In the genomic region with DNA sequence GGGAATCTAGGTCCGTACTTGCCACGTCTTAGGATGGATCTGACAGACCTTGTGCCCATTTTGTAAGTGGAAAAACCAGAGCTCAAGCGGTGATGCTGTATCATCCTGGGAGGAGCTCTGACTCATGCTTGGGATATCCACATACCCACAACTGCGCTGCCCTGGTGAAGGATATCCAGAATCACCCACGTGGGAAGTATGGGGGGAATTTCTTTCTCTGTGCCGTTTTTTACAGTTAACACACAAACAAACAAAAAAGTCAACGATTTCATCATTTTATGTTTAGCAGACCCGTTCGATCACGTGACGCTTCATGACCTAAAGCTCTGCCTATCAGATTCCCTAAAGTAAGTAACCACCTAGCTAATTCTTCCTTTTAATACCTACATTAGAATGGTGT, we compare ENCODE assay signal across 25 mouse cellular contexts. TPM values are rescaled to one million over a fixed set of nuclear protein-coding genes. Genes with fewer than 3 reads are reported as not detected.
A peak's percentile ranks its signal among the peaks of the same experiment; 100 is the strongest.
DNase-seq lines count a peak whose midpoint lies in the region; ATAC-seq and TF ChIP-seq lines count a peak whose summit lies in the region.
"Had no signal": no experiment of that assay in that cellular context is flagged by ENCODE, and none has a peak within 500 bp of the region (broad histone marks: within the 10 kb centered on the region; RNA-seq: fewer than 3 reads in every experiment).

No protein-coding gene starts in this region.

- no peaks in the 10 kb centered on the region for H3K27me3 ChIP-seq in heart, embryonic 11.5 days (ENCODE audit: control insufficient read depth, insufficient read depth, low read length)
- H3K27me3 ChIP-seq in myocyte (ENCODE audit: control insufficient read depth, insufficient read depth, insufficient read length) = no peaks in the 10 kb centered on the region
- H3K27me3 ChIP-seq in hindbrain, embryonic 10.5 days (ENCODE audit: insufficient read depth, poor library complexity, severe bottlenecking) = no peaks in the 10 kb centered on the region
- H3K27me3 ChIP-seq: CH12.LX; embryonic facial prominence, embryonic 13.5 days; forebrain, embryonic 13.5 days; forebrain, embryonic 15.5 days had no signal

- H3K79me2 ChIP-seq in myocyte (ENCODE audit: control insufficient read depth, insufficient read depth) = no peaks in the 10 kb centered on the region

- peak; percentile 24 for TF ChIP-seq POLR2A in myocyte (IDR thresholded peaks at IDR 0.05; ENCODE audit: insufficient read length, low read depth)

- H3K4me3 ChIP-seq in heart, embryonic 11.5 days (ENCODE audit: low read depth, low read length) = no peak overlapping the region
- no peak overlapping the region for H3K4me3 ChIP-seq in myocyte
- no peak overlapping the region for H3K4me3 ChIP-seq in hindbrain, embryonic 10.5 days
- H3K4me3 ChIP-seq: embryonic facial prominence, embryonic 13.5 days; forebrain, embryonic 13.5 days; forebrain, embryonic 15.5 days had no signal

- DNase-seq in heart, adult 11 months = peak; percentile 58
- DNase-seq in 3T3-L1 (ENCODE audit: low read depth, low spot score) (peak; percentile 96), NIH3T3 (ENCODE audit: low read depth) (peak; percentile 69), liver (no peak)
- DNase-seq in hindbrain, embryonic 10.5 days (ENCODE audit: low spot score) = no peak
- DNase-seq in adrenal gland, adult 2 months = no peak
- DNase-seq: adrenal gland, adult 8-10 months; adrenal gland, postnatal 14 days; adrenal gland, postnatal 36 days; cerebellum, adult 11-12 months; cerebellum, adult 2 months; cerebellum, adult 9-10 months; cerebellum, postnatal 10 days; cerebellum, postnatal 25 days; forebrain, postnatal 0 days had no signal

- WGBS in heart, embryonic 11.5 days (ENCODE audit: insufficient replicate concordance) = 79% methylated on average over 11 of the region's 11 CpGs
- WGBS in hindbrain, embryonic 10.5 days = 94% methylated on average over 11 of the region's 11 CpGs

- H3K4me2 ChIP-seq in heart, embryonic 11.5 days = no peak overlapping the region
- H3K4me2 ChIP-seq in myocyte (ENCODE audit: low read depth) = peak overlapping the region; percentile 75
- H3K4me2 ChIP-seq: embryonic facial prominence, embryonic 13.5 days; forebrain, embryonic 13.5 days; forebrain, embryonic 15.5 days had no signal

- no peak overlapping the region for H3K9ac ChIP-seq in heart, embryonic 11.5 days (ENCODE audit: low read depth, low read length)
- H3K9ac ChIP-seq: embryonic facial prominence, embryonic 13.5 days; forebrain, embryonic 13.5 days; forebrain, embryonic 15.5 days; forebrain, postnatal 0 days had no signal

- no peak for ATAC-seq in heart, embryonic 11.5 days (replicated peaks; ENCODE audit: insufficient number of reproducible peaks, low FRiP score, low TSS enrichment)
- ATAC-seq: CD4-positive, CD25-positive, alpha-beta regulatory T cell, adult 4 months; forebrain, embryonic 13.5 days; forebrain, embryonic 15.5 days; forebrain, postnatal 0 days had no signal

- H3K9me3 ChIP-seq in heart, embryonic 11.5 days (replicated peaks; ENCODE audit: control insufficient read depth, low read length) = no peaks in the 10 kb centered on the region
- H3K9me3 ChIP-seq in hindbrain, embryonic 10.5 days = no peaks in the 10 kb centered on the region
- H3K9me3 ChIP-seq: embryonic facial prominence, embryonic 13.5 days; forebrain, embryonic 13.5 days; forebrain, embryonic 15.5 days; G1E had no signal

- H3K27ac ChIP-seq in heart, embryonic 11.5 days (ENCODE audit: low read depth, low read length) = no peak overlapping the region
- H3K27ac ChIP-seq in hindbrain, embryonic 10.5 days = no peak overlapping the region
- H3K27ac ChIP-seq: embryonic facial prominence, embryonic 13.5 days; forebrain, embryonic 13.5 days; forebrain, embryonic 15.5 days had no signal

- no peaks in the 10 kb centered on the region for H3K36me3 ChIP-seq in heart, embryonic 11.5 days (ENCODE audit: control insufficient read depth, insufficient read depth, low read length)
- H3K36me3 ChIP-seq in myocyte (ENCODE audit: control insufficient read depth, insufficient read depth) = no peaks in the 10 kb centered on the region
- H3K36me3 ChIP-seq in hindbrain, embryonic 10.5 days = no peaks in the 10 kb centered on the region
- H3K36me3 ChIP-seq: embryonic facial prominence, embryonic 13.5 days; forebrain, embryonic 15.5 days; G1E had no signal

- H3K4me1 ChIP-seq in heart, embryonic 11.5 days (ENCODE audit: control insufficient read depth, insufficient read depth, low read length) = no peaks in the 10 kb centered on the region
- no peaks in the 10 kb centered on the region for H3K4me1 ChIP-seq in hindbrain, embryonic 10.5 days (replicated peaks)
- H3K4me1 ChIP-seq: embryonic facial prominence, embryonic 13.5 days; forebrain, embryonic 13.5 days; forebrain, embryonic 15.5 days had no signal

- no peak overlapping the region for H3ac ChIP-seq in myocyte (ENCODE audit: control insufficient read depth, insufficient read length)

TF ChIP-seq in myocyte, 11 proteins besides CTCF, POLR2A, EP300 and RAD21:
- TF ChIP-seq CEBPB (IDR thresholded peaks at IDR 0.05; ENCODE audit: insufficient read depth, poor library complexity, severe bottlenecking) (no peak), USF1 (IDR thresholded peaks at IDR 0.05; ENCODE audit: low read depth) (peak; percentile 89), MYOD1 (IDR thresholded peaks at IDR 0.05; ENCODE audit: control insufficient read depth in 1 of 3, insufficient read length in 2 of 3, low read depth in 2 of 3) (peak in 1 of 3 experiments; percentile 21), E2F4 (IDR thresholded peaks at IDR 0.05; ENCODE audit: insufficient read depth) (no peak), TCF3 (IDR thresholded peaks at IDR 0.05; ENCODE audit: insufficient read length, low read depth) (no peak)
TF ChIP-seq in myocyte: peak in this region for 2.

RNA-seq across cellular contexts. Expression of gene Abca12, which starts 1.6 kb away (rescaled TPM):
- polyA plus RNA-seq in heart, embryonic 11.5 days (2014; fragmentation: Nextera tagmentation; extraction: Ambion mirVana) = 0.06 TPM in 1 of 2 replicates, not detected in the other
- polyA plus RNA-seq in myocyte (2012; fragmentation: generic; extraction: Trizol) = 0.08 TPM
- polyA plus RNA-seq in hindbrain, embryonic 10.5 days (2016; fragmentation: Nextera tagmentation; extraction: Ambion mirVana) = 0.02 and 0.04 TPM in 2 replicates
- not detected for total RNA-seq in adrenal gland, adult 2 months (2021)
- not detected in 2 replicates for polyA plus RNA-seq in adrenal gland, adult 2 months (2012; rRNA removed)
- total RNA-seq: adrenal gland, adult 8-10 months; adrenal gland, postnatal 14 days; adrenal gland, postnatal 36 days had no signal
- polyA plus RNA-seq: CD4-positive, CD25-positive, alpha-beta regulatory T cell, adult 4 months; embryonic facial prominence, embryonic 11.5 days; forebrain, embryonic 11.5 days; forebrain, embryonic 13.5 days; G1E had no signal

Comparison
In these comparisons a context has a peak if more than half of its experiments do, and no peak if none do; other contexts are left out.
1. DNase-seq: peak in heart, adult 11 months (single experiment), 3T3-L1 (single experiment) and NIH3T3 (single experiment); none in hindbrain, embryonic 10.5 days (single experiment), adrenal gland, adult 2 months (single experiment) and liver (single experiment).